Mouse (Mus musculus): ENCODE data around the gene Klhl22. TPM values are rescaled to one million over a fixed set of nuclear protein-coding genes. Genes with fewer than 3 reads are reported as not detected.

The Klhl22 gene
- polyA plus RNA-seq, 1 experiment from 2014 or later: 53.4 TPM

Other genes with a start within 250 kb of the Klhl22 start
- 58.3 and 59.2 TPM in 2 replicates for gene Thap7, start 228.5 kb upstream of the Klhl22 start, polyA plus RNA-seq (2015; fragmentation: Nextera tagmentation; extraction: Ambion mirVana)
- 0.32 and 0.77 TPM in 2 replicates for gene Lrrc74b, start 198.4 kb upstream of the Klhl22 start, polyA plus RNA-seq (2015; fragmentation: Nextera tagmentation; extraction: Ambion mirVana)
- 0.84 and 0.97 TPM in 2 replicates for gene P2rx6, start 197.7 kb upstream of the Klhl22 start, polyA plus RNA-seq (2015; fragmentation: Nextera tagmentation; extraction: Ambion mirVana)
- 11.1 and 13.8 TPM in 2 replicates for gene Slc7a4, start 176.4 kb upstream of the Klhl22 start, polyA plus RNA-seq (2015; fragmentation: Nextera tagmentation; extraction: Ambion mirVana)
- 32.7 and 34.3 TPM in 2 replicates for gene Smpd4, start 140.3 kb upstream of the Klhl22 start, polyA plus RNA-seq (2015; fragmentation: Nextera tagmentation; extraction: Ambion mirVana)
- 4.1 and 4.4 TPM in 2 replicates for gene Ccdc74a, start 113.1 kb upstream of the Klhl22 start, polyA plus RNA-seq (2015; fragmentation: Nextera tagmentation; extraction: Ambion mirVana)
- 42.0 and 45.2 TPM in 2 replicates for gene Med15, start 26.7 kb upstream of the Klhl22 start, polyA plus RNA-seq (2015; fragmentation: Nextera tagmentation; extraction: Ambion mirVana)
- gene Scarf2, start 37.7 kb downstream of the Klhl22 start, polyA plus RNA-seq (2015; fragmentation: Nextera tagmentation; extraction: Ambion mirVana): 0.76 and 1.1 TPM in 2 replicates
- gene B830017H08Rik, start 73.5 kb downstream of the Klhl22 start, polyA plus RNA-seq (2015; fragmentation: Nextera tagmentation; extraction: Ambion mirVana): 0.27 and 0.55 TPM in 2 replicates
- gene Car15, start 78.7 kb downstream of the Klhl22 start, polyA plus RNA-seq (2015; fragmentation: Nextera tagmentation; extraction: Ambion mirVana): 4.5 and 6.1 TPM in 2 replicates
- 0.35 and 0.49 TPM in 2 replicates for gene Gm20518, start 132.1 kb downstream of the Klhl22 start, polyA plus RNA-seq (2015; fragmentation: Nextera tagmentation; extraction: Ambion mirVana)
- 0.05 TPM in 2 replicates for gene Tssk1, start 134.6 kb downstream of the Klhl22 start, polyA plus RNA-seq (2015; fragmentation: Nextera tagmentation; extraction: Ambion mirVana)
- 85.6 and 101 TPM in 2 replicates for gene Dgcr2, start 138.9 kb downstream of the Klhl22 start, polyA plus RNA-seq (2015; fragmentation: Nextera tagmentation; extraction: Ambion mirVana)
- gene Tssk2, start 139.0 kb downstream of the Klhl22 start, polyA plus RNA-seq (2015; fragmentation: Nextera tagmentation; extraction: Ambion mirVana): not detected in 2 replicates
- gene Ess2, start 151.7 kb downstream of the Klhl22 start, polyA plus RNA-seq (2015; fragmentation: Nextera tagmentation; extraction: Ambion mirVana): 48.9 and 54.6 TPM in 2 replicates
- gene Gsc2, start 155.4 kb downstream of the Klhl22 start, polyA plus RNA-seq (2015; fragmentation: Nextera tagmentation; extraction: Ambion mirVana): 0.32 TPM in 1 of 2 replicates, not detected in the other
- 104 and 118 TPM in 2 replicates for gene Slc25a1, start 168.6 kb downstream of the Klhl22 start, polyA plus RNA-seq (2015; fragmentation: Nextera tagmentation; extraction: Ambion mirVana)
- not detected in 2 replicates for gene Vpreb2, start 220.8 kb downstream of the Klhl22 start, polyA plus RNA-seq (2015; fragmentation: Nextera tagmentation; extraction: Ambion mirVana)

All from forebrain, embryonic 13.5 days (tissue).